Mouse (Mus musculus) granulocyte monocyte progenitor cell, adult 5-6 weeks (primary cell): ENCODE measurements around the gene Dph2. TPM values are rescaled to one million over a fixed set of nuclear protein-coding genes. Genes with fewer than 3 reads are reported as not detected.

Source experiments
- ATAC-seq: replicated peaks from 2 replicates; pipeline ENCODE4 v1.8.0; 2016; ENCODE audit warnings: mild to moderate bottlenecking, moderate TSS enrichment, inconsistent platforms; ENCODE audit not compliant: poor library complexity, severe bottlenecking
- total RNA-seq, 2 experiments: library from RNA; stranded (forward) in 1 of 2; stranded (reverse) in 1 of 2; fragments of 200-712, 200-1000 nt in 1 of 2; fragments of >200 nt in 1 of 2; fragmentation: Nextera tagmentation in 1 of 2; gene quantifications; 2 replicates each; pipeline ENCODE4 v1.2.3; 2014 to 2017

Gene Dph2
- total RNA-seq (2014; fragmentation: Nextera tagmentation) (13.3 and 15.6 TPM in 2 replicates), total RNA-seq (2017) (8.9 and 9.6 TPM in 2 replicates)

- ATAC-seq, result peak; percentile 90
Observed at GRCm38 (mm10) chr4:117891738-117892161, at the start of gene Dph2. Gene Dph2 (minus strand): TSS chr4:117892032.

- ATAC-seq, result no peak
Observed at GRCm38 (mm10) chr4:117936964-117937363, 45.1 kb upstream of the Dph2 start.

- no peak for ATAC-seq
Observed at GRCm38 (mm10) chr4:117934081-117934480, 42.2 kb upstream of the Dph2 start.

GRCm38 (mm10) chr4:117933248-117933647 lies 41.4 kb upstream of the Dph2 start:
- no peak for ATAC-seq

GRCm38 (mm10) chr4:117929391-117929881 lies 37.6 kb upstream of the Dph2 start, which contains the start of gene Artn:
Gene Artn (minus strand): TSS chr4:117929763.
- no peak for ATAC-seq

- ATAC-seq, result peak; percentile 38
Observed at GRCm38 (mm10) chr4:117928699-117929241, 36.9 kb upstream of the Dph2 start.

- ATAC-seq, result no peak
Observed at GRCm38 (mm10) chr4:117928234-117928633, 36.4 kb upstream of the Dph2 start.

- ATAC-seq, result peak; percentile 48
Observed at GRCm38 (mm10) chr4:117926545-117927482, 35.0 kb upstream of the Dph2 start.

- no peak for ATAC-seq
Observed at GRCm38 (mm10) chr4:117924916-117925315, 33.1 kb upstream of the Dph2 start.

GRCm38 (mm10) chr4:117923450-117923849 lies 31.6 kb upstream of the Dph2 start:
- no peak for ATAC-seq

- ATAC-seq, result no peak
Observed at GRCm38 (mm10) chr4:117921358-117921757, 29.5 kb upstream of the Dph2 start.

- peak; percentile 48 for ATAC-seq
Observed at GRCm38 (mm10) chr4:117918762-117919161, 26.9 kb upstream of the Dph2 start.

- no peak for ATAC-seq
Observed at GRCm38 (mm10) chr4:117918261-117918660, 26.4 kb upstream of the Dph2 start.

- ATAC-seq, result no peak
Observed at GRCm38 (mm10) chr4:117917847-117918246, 26.0 kb upstream of the Dph2 start.

- no peak for ATAC-seq
Observed at GRCm38 (mm10) chr4:117917402-117917801, 25.6 kb upstream of the Dph2 start.

GRCm38 (mm10) chr4:117916386-117916785 lies 24.6 kb upstream of the Dph2 start:
- ATAC-seq, result no peak

- ATAC-seq, result peak; percentile 25
Observed at GRCm38 (mm10) chr4:117915489-117916105, 23.8 kb upstream of the Dph2 start.

GRCm38 (mm10) chr4:117914591-117915442 lies 23.0 kb upstream of the Dph2 start, which contains the start of gene Ipo13:
Gene Ipo13 (minus strand): TSS chr4:117914999.
- ATAC-seq, result peak; percentile 81

- ATAC-seq, result no peak
Observed at GRCm38 (mm10) chr4:117914031-117914430, 22.2 kb upstream of the Dph2 start.

- no peak for ATAC-seq
Observed at GRCm38 (mm10) chr4:117913421-117913820, 21.6 kb upstream of the Dph2 start.
